Mouse (Mus musculus) MEL (cell line): ENCODE results near the gene Bend4.

ENCODE experiments used
- CHD1 ChIP-seq: IDR thresholded peaks from 2 replicates; pipeline ENCODE4 v1.6.1; 2012; ENCODE audit warnings: low read depth, mild to moderate bottlenecking, inconsistent platforms, low read length, improper control_type of control experiment
- MAX ChIP-seq: IDR thresholded peaks from 2 replicates; pipeline ENCODE4 v1.6.1; 2011; ENCODE audit warnings: low read length, improper control_type of control experiment
- POLR2AphosphoS2 ChIP-seq: IDR thresholded peaks from 2 replicates; pipeline ENCODE4 v1.6.1; 2011; ENCODE audit warnings: low read length, improper control_type of control experiment
- POLR2AphosphoS5 ChIP-seq: IDR thresholded peaks from 2 replicates; pipeline ENCODE4 v1.6.1; 2012; ENCODE audit warnings: low read depth, borderline replicate concordance, mild to moderate bottlenecking, inconsistent platforms, low read length, moderate library complexity, mixed read lengths
- TAL1 ChIP-seq: IDR thresholded peaks from 2 replicates; pipeline ENCODE4 v1.6.1; 2012; ENCODE audit warnings: mild to moderate bottlenecking, inconsistent platforms, low read length, moderate library complexity, mixed read lengths

GRCm38 (mm10) chr5:67404380-67404779 lies 23.7 kb downstream of the Bend4 start:
- no peak for TF ChIP-seq MAX
- no peak for TF ChIP-seq TAL1
- no peak for TF ChIP-seq POLR2AphosphoS5
- TF ChIP-seq POLR2AphosphoS2, result no peak
- TF ChIP-seq CHD1, result no peak
